Mouse (Mus musculus) neutrophil, adult 83 days (primary cell): Measurements from ENCODE around the gene Slc9c1. TPM values are rescaled to one million over a fixed set of nuclear protein-coding genes. Genes with fewer than 3 reads are reported as not detected.

Source experiments
- total RNA-seq, 2 experiments: library from RNA; stranded (reverse); gene quantifications; one replicate each; pipeline ENCODE4 v1.2.4; 2023

Gene Slc9c1
- total RNA-seq: not detected

DNA sequence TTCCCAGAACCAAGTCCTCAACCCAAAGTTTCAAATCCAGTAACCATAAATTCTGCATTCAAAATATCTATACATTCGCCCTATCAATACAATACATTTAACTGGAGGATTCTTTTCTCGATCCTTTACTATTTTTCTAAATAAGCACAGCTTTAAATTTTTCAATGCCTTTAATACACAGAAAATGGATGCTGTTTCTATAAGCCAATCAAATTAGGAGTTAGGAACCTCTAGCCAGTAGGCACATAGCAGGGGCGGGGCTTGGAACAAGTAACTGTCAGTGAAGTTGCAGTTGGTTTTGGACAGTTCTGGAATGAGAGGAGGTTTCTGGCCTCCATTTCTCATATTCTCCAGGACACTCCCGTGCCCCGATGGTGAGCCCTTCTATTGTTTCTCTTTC, at the start of gene Slc9c1:
Gene Slc9c1, plus strand, starts transcription at position 301 of the 400 bp plus-strand sequence.

DNA sequence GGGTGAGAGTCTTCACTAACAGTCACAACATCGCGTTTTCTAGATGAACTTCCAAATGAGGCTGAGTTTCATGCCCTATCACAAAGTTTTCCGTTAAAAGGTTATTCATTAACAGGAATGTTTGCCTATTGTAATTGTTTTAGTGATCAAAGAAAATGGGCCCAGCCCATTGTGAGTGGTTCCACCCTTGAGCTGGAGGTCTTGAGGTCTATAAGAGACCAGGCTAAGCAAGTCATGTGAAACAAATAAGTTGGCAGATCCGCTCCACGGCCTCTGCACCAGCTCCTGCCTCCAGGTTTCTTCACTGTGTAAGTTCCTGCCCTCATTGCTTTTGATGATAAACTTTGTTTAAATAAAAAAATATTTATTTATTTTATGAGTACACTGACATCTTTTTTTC, 42.2 kb upstream of the Slc9c1 start, which contains the start of gene Gm609:
Gene Gm609, minus strand, starts transcription at position 43 of the 400 bp plus-strand sequence.

DNA sequence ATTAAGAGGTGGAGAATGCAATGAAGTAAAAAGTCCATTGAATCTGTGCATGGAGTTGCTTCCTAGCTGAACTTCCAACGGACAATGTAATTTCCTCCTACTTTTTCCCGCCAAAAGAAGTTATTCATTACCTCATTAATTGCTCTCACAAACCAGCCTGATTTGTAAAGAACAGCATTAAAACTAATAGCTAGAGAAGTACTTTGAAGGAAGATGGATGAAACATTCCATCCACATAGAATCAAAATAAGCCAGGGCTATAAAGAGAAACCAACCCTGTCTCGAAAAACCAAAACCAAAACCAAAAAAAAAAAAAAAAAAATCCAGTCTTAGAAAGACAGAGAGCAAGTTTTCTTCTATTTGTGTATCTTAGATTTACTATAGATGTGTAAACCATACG, 3.2 kb upstream of the Slc9c1 start, which contains the start of gene Gm17783:
Gene Gm17783, minus strand, starts transcription at position 101 of the 400 bp plus-strand sequence.

DNA sequence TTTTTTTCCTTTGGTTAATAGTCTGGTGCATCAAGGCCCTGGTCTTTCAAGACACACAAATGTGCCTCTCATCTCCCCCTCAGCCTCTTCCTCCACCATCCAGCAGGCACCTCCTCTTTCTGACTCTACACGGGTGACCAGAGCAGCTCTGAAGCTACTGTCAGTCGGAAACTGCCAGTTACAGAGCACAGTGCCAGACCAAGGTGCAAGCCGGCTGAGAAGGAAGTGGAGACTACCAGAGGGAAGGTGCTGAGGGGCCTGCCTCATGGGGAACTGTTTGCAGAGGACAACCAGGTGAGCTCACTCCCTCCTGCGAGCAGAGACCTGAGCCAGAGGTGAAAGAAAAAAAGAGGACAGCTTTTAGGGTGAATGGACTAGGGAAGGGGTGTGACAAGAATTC, 75.2 kb downstream of the Slc9c1 start, which contains the start of gene Gcsam:
Gene Gcsam, plus strand, starts transcription at position 114 of the 400 bp plus-strand sequence.

DNA sequence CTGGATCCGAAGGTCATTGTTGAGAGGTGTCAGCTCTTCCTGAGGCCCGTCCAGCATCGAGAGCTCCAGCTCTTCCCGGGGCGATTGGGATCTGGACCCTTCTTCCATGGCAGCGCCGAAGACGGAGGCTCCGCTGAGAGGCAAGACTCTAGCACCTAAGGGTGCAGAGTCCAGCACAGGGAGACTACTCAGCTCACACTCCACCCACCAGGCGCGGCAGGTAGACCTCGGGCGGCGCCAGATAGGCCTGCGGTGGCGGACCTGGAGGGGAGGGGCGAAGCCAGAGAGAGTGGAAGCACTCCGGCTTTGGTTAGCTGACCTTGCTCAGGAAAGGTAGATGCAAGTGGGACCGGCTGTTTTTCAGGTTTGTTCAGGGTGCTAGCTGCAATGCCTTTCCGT, 118.8 kb downstream of the Slc9c1 start, which contains the start of gene BC016579:
Gene BC016579, minus strand, starts transcription at position 135 of the 399 bp plus-strand sequence.

Other genes with a start within 250 kb of the Slc9c1 start
- gene Cd200, start 126.3 kb upstream of the Slc9c1 start, total RNA-seq: under 1 TPM; 0.15 to 0.57 TPM
- not detected for gene Gm609, start 42.3 kb upstream of the Slc9c1 start, total RNA-seq
- gene Gm17783, start 3.3 kb upstream of the Slc9c1 start, total RNA-seq: not detected
- under 1 TPM; 0.11 to 0.42 TPM for gene Gcsam, start 75.1 kb downstream of the Slc9c1 start, total RNA-seq
- not detected for gene BC016579, start 118.8 kb downstream of the Slc9c1 start, total RNA-seq
- not detected for gene Tmprss7, start 158.3 kb downstream of the Slc9c1 start, total RNA-seq
- gene Tagln3, start 189.3 kb downstream of the Slc9c1 start, total RNA-seq: under 1 TPM in 1 of 2 experiments, not detected in 1; 0.77 TPM
- gene Abhd10, start 207.6 kb downstream of the Slc9c1 start, total RNA-seq: 10 to 100 TPM; 16.9 to 19.0 TPM